Mouse (Mus musculus) lung, postnatal 0 days (tissue): ENCODE results near the gene Eif5a2. TPM values are rescaled to one million over a fixed set of nuclear protein-coding genes. Genes with fewer than 3 reads are reported as not detected.

Source experiments
- ATAC-seq: fragments of 200-750 bp; cut with Nextera tagmentation; 2 replicates; pipeline ENCODE4 v1.8.0; 2017; ENCODE audit warnings: moderate library complexity
- DNase-seq: peaks from one replicate; pipeline ENCODE4 v3.0.0-alpha.2; 2016; ENCODE audit warnings: low spot score
- H3K27ac ChIP-seq: fragments of 300-500 bp; sonication (generic); 2 replicates; pipeline ENCODE4 v1.5.1; 2014; ENCODE audit warnings: antibody characterized with exemption, mild to moderate bottlenecking, low read length, mixed read lengths
- H3K27me3 ChIP-seq: fragments of 300-500 bp; sonication (generic); replicated peaks from 2 replicates; pipeline ENCODE4 v1.6.1; 2014; ENCODE audit warnings: low read length, mixed read lengths; ENCODE audit not compliant: insufficient read depth
- H3K36me3 ChIP-seq: fragments of 300-500 bp; sonication (generic); 2 replicates; pipeline ENCODE4 v1.6.1; 2014; ENCODE audit warnings: low read length, mixed read lengths; ENCODE audit not compliant: insufficient read depth
- H3K4me1 ChIP-seq: fragments of 300-500 bp; sonication (generic); 2 replicates; pipeline ENCODE4 v1.6.1; 2014; ENCODE audit warnings: antibody characterized with exemption, low read depth, low read length, mixed read lengths; ENCODE audit not compliant: insufficient read depth
- H3K4me2 ChIP-seq: fragments of 300-500 bp; sonication (generic); replicated peaks from 2 replicates; pipeline ENCODE4 v1.6.1; 2014; ENCODE audit warnings: low read depth, mild to moderate bottlenecking, low read length, moderate library complexity, mixed read lengths
- H3K4me3 ChIP-seq: fragments of 300-500 bp; sonication (generic); 2 replicates; pipeline ENCODE4 v1.5.1; 2014; ENCODE audit warnings: low read depth, low read length
- H3K9ac ChIP-seq: fragments of 300-500 bp; sonication (generic); replicated peaks from 2 replicates; pipeline ENCODE4 v1.6.1; 2014; ENCODE audit warnings: low read depth, mild to moderate bottlenecking
- H3K9me3 ChIP-seq: fragments of 300-500 bp; sonication (generic); 2 replicates; pipeline ENCODE4 v1.6.1; 2016; ENCODE audit warnings: low read length, mixed read lengths
- CTCF ChIP-seq: IDR thresholded peaks from 2 replicates; pipeline ENCODE4 v1.5.1; 2016; ENCODE audit warnings: antibody characterized with exemption, mild to moderate bottlenecking
- EP300 ChIP-seq: IDR thresholded peaks from 2 replicates; pipeline ENCODE4 v1.6.1; 2016; ENCODE audit warnings: antibody characterized with exemption, mild to moderate bottlenecking, control low read depth
- WGBS: fragments of 180-500 bp; shearing (Covaris S2); extraction: QIAGEN DNeasy Blood & Tissue Kit; methylation state at CpG from one replicate; pipeline ENCODE4 v1.1.7; 2014; 5-methylcytosine and 5-hydroxymethylcytosine counted together
- polyA plus RNA-seq: library from polyadenylated mRNA; unstranded; fragments of >200 nt; fragmentation: Nextera tagmentation; extraction: Ambion mirVana; gene quantifications from 2 replicates; pipeline ENCODE4 v1.2.1, GENCODE M21; 2015

Gene Eif5a2
- polyA plus RNA-seq, 1 experiment from 2014 or later = 4.7 TPM

DNA sequence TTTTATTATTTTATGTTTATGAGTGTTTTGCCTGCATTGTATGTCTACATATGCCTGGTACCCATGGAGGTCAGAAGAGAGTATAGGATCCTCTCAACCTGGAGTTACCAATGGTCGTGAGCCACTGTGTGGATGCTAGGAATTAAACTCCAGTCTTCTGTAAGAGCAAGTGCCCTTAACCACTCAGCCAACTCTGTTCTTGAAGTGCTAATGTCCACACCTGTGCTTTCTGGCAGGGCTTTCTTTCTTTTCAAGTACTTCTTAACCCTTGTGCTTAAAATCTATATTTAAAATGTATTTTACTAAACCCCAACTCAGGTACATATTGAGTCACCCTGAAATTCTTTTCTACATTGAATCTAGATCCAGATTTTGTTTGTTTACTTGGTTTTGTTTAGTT is 45.2 kb downstream of the Eif5a2 start:
- no peaks in the 10 kb centered on the region for H3K4me1 ChIP-seq
- 42% methylated on average over 1 of the region's 1 CpGs for WGBS
- TF ChIP-seq EP300 (no peak), CTCF (no peak)
- no peak overlapping the region for H3K4me3 ChIP-seq
- no peaks in the 10 kb centered on the region for H3K36me3 ChIP-seq
- H3K27me3 ChIP-seq = no peaks in the 10 kb centered on the region
- DNase-seq = peak; percentile 63
- H3K9me3 ChIP-seq = no peaks in the 10 kb centered on the region
- H3K4me2 ChIP-seq = no peak overlapping the region
- no peak overlapping the region for H3K9ac ChIP-seq
- no peak overlapping the region for H3K27ac ChIP-seq
- peak; percentile 58; the same call in 1 of the 2 replicates for ATAC-seq

GRCm38 (mm10) chr3:28827605-28828004 is 46.5 kb downstream of the Eif5a2 start:
- no peak overlapping the region for H3K27ac ChIP-seq
- no peak overlapping the region for H3K4me2 ChIP-seq
- no peak overlapping the region for H3K9ac ChIP-seq
- H3K4me3 ChIP-seq = no peak overlapping the region
- DNase-seq (no peak), ATAC-seq (no peak)
- no peaks in the 10 kb centered on the region for H3K9me3 ChIP-seq
- no peaks in the 10 kb centered on the region for H3K27me3 ChIP-seq
- H3K4me1 ChIP-seq = no peaks in the 10 kb centered on the region
- WGBS = 96% methylated on average over 2 of the region's 2 CpGs
- H3K36me3 ChIP-seq = no peaks in the 10 kb centered on the region
- TF ChIP-seq EP300 (no peak), CTCF (peak; percentile 23; the same call in 1 of the 2 replicates)

- H3K36me3 ChIP-seq = no peaks in the 10 kb centered on the region
These were observed 48.4 kb downstream of the Eif5a2 start for GRCm38 (mm10) chr3:28829454-28829853.

DNA sequence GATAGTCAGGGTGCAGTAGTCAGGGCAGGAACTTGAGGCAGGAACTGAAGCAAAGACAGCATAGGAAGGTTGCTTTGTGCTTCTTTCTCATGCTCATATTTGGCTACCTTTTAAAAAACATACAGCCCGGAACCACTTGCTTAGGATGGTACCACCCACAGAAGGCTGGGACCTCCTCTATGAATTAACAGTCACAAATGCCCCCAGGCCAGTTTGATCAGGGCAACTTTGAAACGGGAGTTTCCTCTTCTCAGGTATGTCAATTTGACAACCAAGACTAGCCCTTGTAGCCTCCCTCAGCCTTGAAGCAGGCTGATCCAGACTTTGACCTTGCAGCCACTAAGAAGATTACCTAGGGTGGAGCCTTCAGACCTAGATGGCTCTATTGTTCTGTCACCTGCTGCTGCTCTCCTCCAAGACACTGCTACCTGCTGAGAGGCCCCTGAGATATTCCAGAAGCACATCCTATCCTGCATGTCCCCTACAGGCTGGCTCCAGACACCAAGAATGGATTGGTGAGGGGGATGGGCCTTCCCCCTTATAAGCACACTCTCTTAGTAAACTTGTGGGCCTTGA is 55.8 kb downstream of the Eif5a2 start:
- Histone ChIP-seq H3K27ac (no peak overlapping the region), H3K4me3 (no peak overlapping the region), H3K4me2 (no peak overlapping the region), H3K36me3 (no peaks in the 10 kb centered on the region), H3K4me1 (no peaks in the 10 kb centered on the region), H3K9me3 (no peaks in the 10 kb centered on the region), H3K27me3 (no peaks in the 10 kb centered on the region), H3K9ac (no peak overlapping the region)
- TF ChIP-seq CTCF = no peak
- TF ChIP-seq EP300 = no peak
- WGBS = 70% methylated on average over 2 of the region's 2 CpGs
- no peak for ATAC-seq
- DNase-seq = no peak

More at GRCm38 (mm10) chr3:28829454-28829853, 48.4 kb downstream of the Eif5a2 start:
- WGBS = 88% methylated on average over 2 of the region's 2 CpGs
- ATAC-seq (no peak), DNase-seq (no peak)
- no peak overlapping the region for H3K9ac ChIP-seq
- no peaks in the 10 kb centered on the region for H3K27me3 ChIP-seq
- H3K4me2 ChIP-seq = no peak overlapping the region
- TF ChIP-seq CTCF (no peak), EP300 (no peak)
- H3K4me3 ChIP-seq = no peak overlapping the region
- H3K4me1 ChIP-seq = no peaks in the 10 kb centered on the region
- no peaks in the 10 kb centered on the region for H3K9me3 ChIP-seq
- no peak overlapping the region for H3K27ac ChIP-seq

DNA sequence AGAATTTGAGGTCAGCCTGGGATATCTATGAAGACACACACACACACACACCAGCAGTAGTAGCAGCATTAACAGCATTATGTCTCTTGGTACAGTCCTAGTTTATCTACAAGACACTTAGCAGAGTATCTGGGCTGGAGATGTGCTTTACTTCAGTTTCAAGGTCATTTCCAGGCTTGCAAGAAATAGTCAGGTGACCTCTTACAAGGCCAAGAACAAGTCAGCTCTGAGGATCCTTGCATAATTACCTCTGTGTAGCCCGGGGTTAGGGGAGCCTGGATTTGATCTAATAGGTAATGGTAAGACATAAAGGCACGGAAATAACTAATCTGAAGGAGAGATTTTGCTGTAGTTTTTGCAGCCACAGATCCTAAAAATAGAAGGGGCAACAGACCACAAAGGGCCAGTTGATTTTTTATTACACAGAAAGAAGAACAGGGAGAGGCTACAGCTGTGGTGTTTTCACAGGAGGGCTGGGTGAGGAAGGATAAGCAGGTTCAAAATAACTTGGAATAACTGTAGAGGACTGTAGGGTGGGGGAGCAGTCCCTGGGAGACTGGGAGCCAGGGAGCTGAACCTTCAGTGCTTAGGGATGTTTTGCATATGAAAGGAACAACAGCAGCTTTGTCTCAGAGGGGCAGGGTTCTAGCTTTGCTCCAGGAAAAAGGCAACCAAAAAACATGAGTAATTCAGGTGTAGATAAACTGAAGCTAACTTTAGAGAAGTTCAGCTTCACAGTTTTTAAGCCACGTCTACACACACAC is 61.0 kb downstream of the Eif5a2 start:
- Histone ChIP-seq H3K4me1 (no peaks in the 10 kb centered on the region), H3K9me3 (no peaks in the 10 kb centered on the region), H3K4me2 (no peak overlapping the region), H3K27ac (no peak overlapping the region), H3K9ac (no peak overlapping the region), H3K27me3 (no peaks in the 10 kb centered on the region), H3K4me3 (no peak overlapping the region), H3K36me3 (no peaks in the 10 kb centered on the region)
- 35% methylated on average over 3 of the region's 3 CpGs for WGBS
- DNase-seq = no peak
- TF ChIP-seq CTCF (no peak), EP300 (no peak)
- no peak for ATAC-seq

GRCm38 (mm10) chr3:28843231-28843630 is 62.2 kb downstream of the Eif5a2 start:
- Histone ChIP-seq H3K9me3 (no peaks in the 10 kb centered on the region), H3K4me3 (no peak overlapping the region), H3K9ac (no peak overlapping the region), H3K36me3 (no peaks in the 10 kb centered on the region), H3K4me1 (no peaks in the 10 kb centered on the region), H3K4me2 (no peak overlapping the region), H3K27me3 (no peaks in the 10 kb centered on the region), H3K27ac (no peak overlapping the region)
- no peak for ATAC-seq
- no peak for DNase-seq
- 61% methylated on average over 8 of the region's 8 CpGs for WGBS
- TF ChIP-seq CTCF (no peak), EP300 (no peak)
